Mouse (Mus musculus) hindbrain, embryonic 10.5 days (tissue): ENCODE measurements around the gene Fap. TPM values are rescaled to one million over a fixed set of nuclear protein-coding genes. Genes with fewer than 3 reads are reported as not detected.

Source experiments
- DNase-seq: peaks from one replicate; pipeline ENCODE4 v3.0.0-alpha.2; 2017; ENCODE audit warnings: low spot score
- H3K27ac ChIP-seq: fragments of 300-500 bp; sonication (generic); 2 replicates; pipeline ENCODE4 v1.5.1; 2016; ENCODE audit warnings: mild to moderate bottlenecking, moderate library complexity
- H3K27me3 ChIP-seq: fragments of 300-500 bp; sonication (generic); 2 replicates; pipeline ENCODE4 v1.6.1; 2016; ENCODE audit warnings: mild to moderate bottlenecking; ENCODE audit not compliant: poor library complexity, insufficient read depth, severe bottlenecking
- H3K36me3 ChIP-seq: fragments of 300-500 bp; sonication (generic); 2 replicates; pipeline ENCODE4 v1.6.1; 2016; ENCODE audit warnings: mild to moderate bottlenecking, moderate library complexity
- H3K4me1 ChIP-seq: fragments of 300-500 bp; sonication (generic); replicated peaks from 2 replicates; pipeline ENCODE4 v1.6.1; 2016; ENCODE audit warnings: mild to moderate bottlenecking
- H3K4me3 ChIP-seq: fragments of 300-500 bp; sonication (generic); 2 replicates; pipeline ENCODE4 v1.5.1; 2016; ENCODE audit warnings: mild to moderate bottlenecking, moderate library complexity
- H3K9me3 ChIP-seq: fragments of 300-500 bp; sonication (generic); 2 replicates; pipeline ENCODE4 v1.6.1; 2016; ENCODE audit warnings: mild to moderate bottlenecking, moderate library complexity
- whole genome bisulfite sequencing: fragments of 180-500 bp; shearing (Covaris S2); methylation state at CpG from one replicate; pipeline ENCODE4 v1.1.7; 2016; 5-methylcytosine and 5-hydroxymethylcytosine counted together
- polyA plus RNA-seq: library from polyadenylated mRNA; unstranded; fragments of >200 nt; fragmentation: Nextera tagmentation; extraction: Ambion mirVana; gene quantifications from 2 replicates; pipeline ENCODE4 v1.2.1, GENCODE M21; 2016

Gene Fap
- polyA plus RNA-seq, 1 experiment from 2014 or later = 3.1 TPM

- Histone ChIP-seq H3K27me3 (no peaks in the 10 kb centered on the region), H3K4me1 (no peaks in the 10 kb centered on the region), H3K9me3 (no peaks in the 10 kb centered on the region), H3K36me3 (no peaks in the 10 kb centered on the region), H3K4me3 (no peak overlapping the region), H3K27ac (no peak overlapping the region)
- 82% methylated on average over 9 of the region's 9 CpGs for WGBS
- DNase-seq = no peak
Measured at GRCm38 (mm10) chr2:62480285-62481198, 93.3 kb downstream of the Fap start.

GRCm38 (mm10) chr2:62469551-62469950 lies 104.3 kb downstream of the Fap start:
- Histone ChIP-seq H3K4me3 (no peak overlapping the region), H3K27me3 (no peaks in the 10 kb centered on the region), H3K4me1 (no peaks in the 10 kb centered on the region), H3K27ac (no peak overlapping the region), H3K9me3 (no peaks in the 10 kb centered on the region), H3K36me3 (no peaks in the 10 kb centered on the region)
- DNase-seq = no peak
- 84% methylated on average over 9 of the region's 9 CpGs for WGBS

GRCm38 (mm10) chr2:62463287-62463686 lies 110.6 kb downstream of the Fap start:
- no peak for DNase-seq
- Histone ChIP-seq H3K4me3 (no peak overlapping the region), H3K36me3 (no peaks in the 10 kb centered on the region), H3K4me1 (no peaks in the 10 kb centered on the region), H3K9me3 (no peaks in the 10 kb centered on the region), H3K27me3 (no peaks in the 10 kb centered on the region), H3K27ac (no peak overlapping the region)
- WGBS = 84% methylated on average over 2 of the region's 2 CpGs

GRCm38 (mm10) chr2:62462174-62462573 lies 111.7 kb downstream of the Fap start:
- DNase-seq = no peak
- WGBS = 81% methylated on average over 2 of the region's 2 CpGs
- no peaks in the 10 kb centered on the region for H3K36me3 ChIP-seq

GRCm38 (mm10) chr2:62460815-62461450 lies 112.9 kb downstream of the Fap start:
- Histone ChIP-seq H3K27me3 (no peaks in the 10 kb centered on the region), H3K4me1 (no peaks in the 10 kb centered on the region), H3K4me3 (no peak overlapping the region), H3K27ac (no peak overlapping the region), H3K36me3 (no peaks in the 10 kb centered on the region), H3K9me3 (no peaks in the 10 kb centered on the region)
- DNase-seq = no peak
- WGBS = 91% methylated on average over 12 of the region's 12 CpGs

More at GRCm38 (mm10) chr2:62462174-62462573, 111.7 kb downstream of the Fap start:
- Histone ChIP-seq H3K27ac (no peak overlapping the region), H3K4me3 (no peak overlapping the region), H3K4me1 (no peaks in the 10 kb centered on the region), H3K9me3 (no peaks in the 10 kb centered on the region), H3K27me3 (no peaks in the 10 kb centered on the region)

GRCm38 (mm10) chr2:62460231-62460710 lies 113.6 kb downstream of the Fap start:
- 91% methylated on average over 7 of the region's 7 CpGs for WGBS
- no peaks in the 10 kb centered on the region for H3K4me1 ChIP-seq
- H3K27me3 ChIP-seq = no peaks in the 10 kb centered on the region
- no peak overlapping the region for H3K27ac ChIP-seq
- no peaks in the 10 kb centered on the region for H3K9me3 ChIP-seq
- no peak for DNase-seq
- H3K36me3 ChIP-seq = no peaks in the 10 kb centered on the region
- H3K4me3 ChIP-seq = no peak overlapping the region

- whole genome bisulfite sequencing = 77% methylated on average over 18 of the region's 18 CpGs
- no peaks in the 10 kb centered on the region for H3K36me3 ChIP-seq
- no peak for DNase-seq
- no peak overlapping the region for H3K4me3 ChIP-seq
- H3K4me1 ChIP-seq = no peaks in the 10 kb centered on the region
- no peak overlapping the region for H3K27ac ChIP-seq
- H3K9me3 ChIP-seq = no peaks in the 10 kb centered on the region
- H3K27me3 ChIP-seq = no peaks in the 10 kb centered on the region
Measured at GRCm38 (mm10) chr2:62459241-62460174, 114.4 kb downstream of the Fap start.

GRCm38 (mm10) chr2:62458070-62458469 lies 115.8 kb downstream of the Fap start:
- DNase-seq = no peak

GRCm38 (mm10) chr2:62454991-62455390 lies 118.9 kb downstream of the Fap start:
- 89% methylated on average over 11 of the region's 11 CpGs for WGBS
- H3K27ac ChIP-seq = no peak overlapping the region
- H3K9me3 ChIP-seq = no peaks in the 10 kb centered on the region
- no peaks in the 10 kb centered on the region for H3K4me1 ChIP-seq
- no peak for DNase-seq
- H3K4me3 ChIP-seq = no peak overlapping the region
- no peaks in the 10 kb centered on the region for H3K36me3 ChIP-seq
- H3K27me3 ChIP-seq = no peaks in the 10 kb centered on the region

More at GRCm38 (mm10) chr2:62458070-62458469, 115.8 kb downstream of the Fap start:
- Histone ChIP-seq H3K27me3 (no peaks in the 10 kb centered on the region), H3K4me1 (no peaks in the 10 kb centered on the region), H3K36me3 (no peaks in the 10 kb centered on the region), H3K27ac (no peak overlapping the region), H3K4me3 (no peak overlapping the region), H3K9me3 (no peaks in the 10 kb centered on the region)
- WGBS = 50% methylated on average over 9 of the region's 9 CpGs

- Histone ChIP-seq H3K36me3 (no peaks in the 10 kb centered on the region), H3K4me1 (no peaks in the 10 kb centered on the region), H3K27me3 (no peaks in the 10 kb centered on the region), H3K4me3 (no peak overlapping the region), H3K27ac (no peak overlapping the region), H3K9me3 (no peaks in the 10 kb centered on the region)
- WGBS = 79% methylated on average over 6 of the region's 6 CpGs
- no peak for DNase-seq
Measured at GRCm38 (mm10) chr2:62454033-62454432, 119.8 kb downstream of the Fap start.
